Mouse (Mus musculus): ENCODE measurements around the gene Cidec.

- TF ChIP-seq POLR2A (IDR thresholded peaks at IDR 0.05; ENCODE audit: low read depth, low read length) (no peak), CTCF (conservative IDR thresholded peaks at IDR 0.05; ENCODE audit: insufficient read depth, insufficient read length, low read depth, low read length) (no peak)
Measured at GRCm38 (mm10) chr6:113428006-113428405, 7.6 kb downstream of the Cidec start.

Data from kidney, adult 2 months (tissue).